Mouse (Mus musculus) A20 (cell line): ENCODE results near the gene Hoxb13.
A peak's percentile ranks its signal among the peaks of the same experiment; 100 is the strongest.

Experiments
- DNase-seq: peaks from one replicate; pipeline ENCODE4 v3.0.0-alpha.2; 2011; ENCODE audit warnings: low read depth, low spot score

Gene Hoxb13

DNA sequence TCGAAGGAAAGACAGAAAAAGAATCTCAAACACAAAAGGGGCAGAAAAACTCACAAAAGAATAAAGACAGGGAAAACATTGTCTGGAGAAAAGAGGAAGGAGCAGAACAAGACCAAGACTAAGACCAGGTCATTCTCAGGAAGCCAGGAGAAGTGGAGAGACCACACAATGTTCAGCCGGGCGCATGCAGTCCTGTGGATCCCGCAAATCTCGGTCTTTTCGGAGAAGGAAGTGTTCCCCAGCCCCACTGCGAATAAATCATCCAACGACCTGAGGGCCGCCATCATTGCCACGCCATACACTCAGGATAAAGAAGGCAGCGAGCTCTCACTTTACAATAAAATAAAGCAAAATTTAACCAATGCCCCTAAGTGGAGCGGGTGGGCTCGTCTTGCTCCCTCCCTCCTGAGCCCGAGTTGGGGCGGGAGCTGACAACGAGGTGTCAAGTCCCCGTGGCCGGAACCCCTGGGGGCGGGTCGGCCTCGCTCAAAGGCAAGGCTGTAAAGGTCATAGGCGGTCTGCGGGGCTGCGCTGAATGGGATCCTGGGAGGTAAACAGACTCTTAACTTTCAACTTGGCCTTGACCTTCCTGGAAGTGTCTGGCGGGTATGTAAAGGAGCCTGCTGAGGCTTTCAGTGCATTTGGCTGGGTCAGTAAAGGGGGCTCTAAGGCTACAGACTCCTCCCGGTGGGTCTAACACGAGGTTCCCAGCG, 4.2 kb upstream of the Hoxb13 start:
- DNase-seq = no peak

DNA sequence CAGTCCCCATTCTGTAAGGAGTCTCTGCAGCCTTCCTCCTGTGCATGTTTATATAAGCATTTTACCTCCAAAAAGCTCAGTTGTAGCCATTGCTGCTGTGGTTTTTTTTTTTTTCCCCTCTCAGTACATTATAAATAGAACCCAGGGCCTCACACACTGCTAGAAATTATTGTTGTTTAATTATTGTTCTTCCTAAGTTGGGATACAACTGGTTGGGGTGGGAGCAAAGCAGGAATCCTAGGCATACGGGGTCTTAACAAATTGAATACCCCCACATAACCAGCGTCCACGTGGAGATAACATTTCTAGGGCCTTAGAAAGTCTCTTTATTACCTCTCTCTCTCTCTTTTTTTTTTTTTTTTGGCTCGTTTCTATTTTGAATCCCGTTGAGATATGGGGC, 3.0 kb upstream of the Hoxb13 start:
- DNase-seq = no peak

DNA sequence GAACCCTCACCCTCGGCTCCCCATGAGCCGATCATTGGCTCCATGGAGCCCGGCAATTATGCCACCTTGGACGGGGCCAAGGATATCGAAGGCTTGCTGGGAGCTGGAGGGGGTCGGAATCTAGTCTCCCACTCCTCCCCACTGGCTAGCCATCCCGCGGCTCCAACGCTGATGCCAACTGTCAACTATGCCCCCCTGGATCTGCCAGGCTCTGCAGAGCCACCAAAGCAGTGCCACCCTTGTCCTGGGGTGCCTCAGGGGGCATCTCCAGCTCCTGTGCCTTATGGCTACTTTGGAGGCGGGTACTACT, 240 bp downstream of the Hoxb13 start:
- no peak for DNase-seq

DNA sequence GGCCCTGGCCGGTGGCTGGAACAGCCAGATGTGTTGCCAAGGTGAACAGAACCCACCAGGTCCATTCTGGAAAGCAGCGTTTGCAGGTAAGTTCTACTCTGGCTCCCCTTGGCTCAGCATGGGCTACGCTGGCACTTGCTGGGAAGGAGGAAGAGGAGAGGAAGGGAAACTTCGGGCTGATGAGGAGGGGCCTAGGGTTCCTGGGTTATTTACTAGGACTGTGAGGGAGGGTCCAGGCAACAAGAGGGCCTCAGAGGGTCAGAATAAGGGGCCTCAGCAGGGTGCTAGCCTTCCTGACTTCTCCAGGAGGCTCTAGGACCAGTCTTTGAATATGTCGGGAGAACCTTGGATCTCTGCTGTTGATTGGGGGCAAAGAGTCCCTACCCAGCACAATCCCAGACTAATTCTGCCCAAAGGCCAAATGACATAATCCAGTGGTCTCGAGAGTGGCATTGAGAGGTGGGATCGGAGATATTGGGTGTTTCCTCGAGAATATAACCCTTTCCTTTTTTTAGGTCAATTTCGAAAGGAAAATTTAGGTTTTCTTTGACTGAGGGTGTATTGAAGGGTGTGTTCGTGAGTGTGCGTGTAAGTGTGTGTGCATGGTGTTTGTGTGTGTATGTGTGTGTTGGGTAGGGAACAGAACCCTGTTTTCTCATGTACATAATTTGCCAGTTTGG, 985 bp downstream of the Hoxb13 start:
- DNase-seq = no peak

DNA sequence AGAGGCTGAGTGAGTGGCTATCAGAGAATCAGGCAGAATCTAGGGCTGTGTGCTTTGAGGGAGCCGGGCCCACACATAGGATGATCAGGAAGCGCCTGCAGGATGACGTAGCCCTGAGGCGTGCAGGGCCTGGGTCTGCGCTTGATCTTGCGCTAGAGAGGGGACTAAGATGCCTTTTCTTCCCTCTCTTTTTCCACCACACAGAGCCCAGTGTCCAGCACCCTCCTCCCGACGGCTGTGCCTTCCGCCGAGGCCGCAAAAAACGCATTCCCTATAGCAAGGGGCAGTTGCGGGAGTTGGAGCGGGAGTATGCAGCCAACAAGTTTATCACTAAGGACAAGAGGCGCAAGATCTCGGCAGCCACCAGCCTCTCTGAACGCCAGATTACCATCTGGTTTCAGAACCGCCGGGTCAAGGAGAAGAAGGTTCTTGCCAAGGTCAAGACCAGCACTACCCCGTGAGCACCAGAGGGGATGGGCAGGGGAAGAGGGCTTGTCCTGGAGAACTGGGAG, 1.7 kb downstream of the Hoxb13 start:
- no peak for DNase-seq

DNA sequence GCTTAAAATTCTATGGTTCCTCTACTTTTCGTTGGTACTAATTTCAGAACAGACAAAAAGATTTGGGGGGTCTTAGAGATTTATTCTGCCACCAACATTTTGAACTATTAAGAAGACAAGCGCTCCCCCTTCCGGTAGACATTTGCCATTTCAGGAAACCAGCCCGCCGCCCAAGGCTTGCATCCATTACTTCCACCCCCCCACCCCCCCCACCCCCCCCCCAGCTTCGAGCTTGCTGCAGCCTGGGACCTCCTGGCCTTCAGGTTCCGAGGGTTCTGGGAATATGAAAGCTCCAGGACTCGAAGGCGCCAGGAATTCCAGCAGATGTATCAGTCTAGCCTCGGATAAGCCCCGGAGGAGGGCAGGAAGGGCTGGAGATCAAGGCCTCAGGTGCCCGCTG, 4.5 kb downstream of the Hoxb13 start:
- peak; percentile 42 for DNase-seq

DNA sequence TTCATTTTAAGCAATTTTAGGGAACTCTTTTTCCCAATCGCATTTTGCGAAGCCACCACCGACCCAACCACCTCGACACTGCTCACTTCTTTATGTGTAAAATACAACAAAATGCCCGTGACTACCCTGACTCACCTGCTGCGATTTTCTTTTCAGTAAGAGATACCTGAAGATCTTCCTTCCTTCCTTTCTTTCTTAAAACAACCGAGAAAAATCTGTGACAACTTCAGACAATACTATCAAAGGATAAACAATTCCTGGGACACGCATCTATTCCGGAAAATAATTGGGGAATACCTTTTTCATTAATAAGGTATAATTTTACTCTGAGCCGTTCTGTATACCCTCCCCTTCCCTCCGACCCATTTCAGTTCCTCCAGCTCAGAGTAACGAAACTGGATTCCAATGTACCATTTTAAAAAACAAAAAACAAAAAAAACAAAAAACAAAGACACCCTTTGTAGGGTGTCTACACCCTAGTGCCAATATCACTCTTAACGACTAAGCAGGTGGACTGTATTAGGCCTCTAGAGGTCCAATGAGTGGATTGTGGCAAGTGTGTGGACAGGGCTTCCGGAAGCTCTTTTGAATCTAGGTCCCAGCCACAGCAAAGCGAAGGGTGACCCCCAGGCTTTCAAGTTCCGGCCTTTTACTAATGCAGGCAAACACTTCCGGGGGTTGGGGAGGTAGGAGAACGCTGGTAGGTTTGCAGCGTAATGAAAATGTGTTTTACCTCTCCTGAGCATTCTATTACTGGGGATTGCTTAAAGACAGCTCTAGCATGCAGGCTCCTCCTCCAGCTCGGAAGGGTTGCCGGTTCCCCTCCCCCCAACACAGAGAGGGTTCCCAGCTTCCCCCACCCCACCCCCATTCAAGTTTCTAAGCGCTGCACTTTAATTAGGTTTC, 5.3 kb downstream of the Hoxb13 start:
- no peak for DNase-seq

DNA sequence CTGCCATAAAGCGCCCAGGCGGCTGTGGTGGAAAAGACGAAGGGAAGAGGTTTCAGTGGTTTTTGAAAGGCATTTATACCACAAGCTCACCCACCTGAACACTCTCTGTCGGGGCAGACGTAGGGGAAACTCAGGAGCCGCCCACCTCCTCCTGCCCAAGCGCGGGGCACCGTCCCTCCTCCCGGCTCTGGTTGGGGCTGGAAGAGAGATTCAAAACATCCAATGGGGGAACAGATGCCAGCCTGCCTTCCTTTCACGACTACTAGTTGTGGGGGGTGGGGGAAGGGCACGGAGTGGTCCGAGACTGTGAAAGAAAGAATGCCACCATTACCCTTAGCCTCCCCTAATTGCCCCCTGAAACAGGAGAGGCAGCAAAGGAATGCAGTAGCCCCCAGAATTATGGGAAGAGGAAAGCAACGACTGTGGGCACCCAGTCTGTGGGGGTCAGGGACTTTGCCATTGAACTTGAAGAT, 6.1 kb downstream of the Hoxb13 start:
- DNase-seq = no peak

DNA sequence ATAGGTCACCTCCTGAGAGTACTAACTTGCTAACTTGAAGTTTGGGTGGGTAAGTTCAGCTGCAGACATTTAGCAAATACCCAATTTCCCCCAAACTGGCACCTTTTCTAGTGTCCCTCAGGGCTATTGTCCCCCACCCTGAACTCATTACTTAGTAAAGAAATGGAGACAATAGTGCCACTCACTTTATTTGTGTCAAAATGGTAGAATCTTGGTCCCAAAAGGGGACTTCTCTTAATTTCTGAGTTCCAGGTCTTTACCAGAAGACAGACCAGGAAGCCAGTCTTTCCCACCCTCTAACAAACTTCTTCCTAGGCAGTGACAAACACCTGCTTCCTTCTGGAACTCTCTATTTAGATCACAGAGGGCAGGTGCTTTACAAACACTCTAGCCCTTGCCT, 7.6 kb downstream of the Hoxb13 start:
- no peak for DNase-seq

DNA sequence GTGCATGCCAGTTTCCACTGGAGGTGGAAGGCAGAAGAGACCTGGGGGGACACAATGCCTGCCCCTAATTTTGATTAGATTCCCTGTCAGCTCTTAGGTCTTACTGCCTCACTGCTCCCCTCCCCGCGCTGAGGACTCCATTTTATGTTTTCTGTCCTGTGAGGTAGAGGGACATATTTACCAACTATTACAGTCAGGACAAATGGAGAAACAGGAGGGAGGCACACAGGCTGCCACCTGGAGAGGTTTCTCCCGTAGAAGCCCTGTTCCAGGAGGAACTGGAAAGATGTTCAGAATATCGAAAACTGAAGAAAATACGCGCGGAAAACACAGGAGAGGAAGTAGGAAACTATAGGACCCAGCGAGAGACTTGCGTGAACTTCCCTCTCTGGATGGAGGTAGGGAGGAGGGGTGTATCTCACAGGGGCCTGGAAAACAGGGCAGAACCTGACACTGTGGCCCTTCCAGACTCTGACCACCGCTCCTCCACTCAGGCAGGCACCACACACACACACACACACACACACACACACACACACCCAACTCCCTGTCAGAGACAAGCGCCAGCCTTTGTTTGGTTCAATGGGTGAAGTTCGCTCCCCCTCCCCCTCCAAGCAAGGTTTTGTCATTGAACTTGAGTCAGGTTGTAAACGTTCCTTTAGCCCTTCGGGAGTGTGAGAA, 8.4 kb downstream of the Hoxb13 start:
- DNase-seq = no peak

DNA sequence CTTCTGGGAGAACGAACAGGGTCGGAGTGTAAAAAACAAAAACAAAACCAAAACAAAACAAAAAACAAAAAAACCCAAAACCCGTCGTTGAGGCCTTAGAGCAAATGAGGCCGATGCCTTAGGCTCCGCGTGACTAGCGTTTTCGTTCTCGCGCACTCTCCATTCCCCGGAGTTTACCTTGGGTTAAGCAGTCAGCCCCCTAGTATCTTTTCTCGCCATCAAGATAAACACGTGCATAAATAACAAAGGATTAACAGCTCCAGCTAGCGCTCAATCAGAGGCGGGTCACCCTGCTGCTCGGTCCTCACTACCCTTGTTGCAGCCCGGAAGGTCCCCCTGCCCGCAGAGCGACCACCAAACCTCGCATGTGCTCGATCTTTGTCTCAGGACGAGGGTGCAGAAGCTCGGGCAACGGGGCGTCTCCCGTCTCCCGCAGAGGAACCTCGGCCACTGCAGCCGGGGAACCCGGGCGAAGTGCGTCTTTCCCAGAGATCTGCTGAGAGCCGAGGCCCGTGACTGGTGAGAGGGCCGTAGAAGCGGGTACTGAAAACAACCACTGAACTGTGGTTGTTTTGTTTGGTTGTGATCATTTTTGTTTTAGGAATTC, 9.2 kb downstream of the Hoxb13 start:
- DNase-seq = no peak

DNA sequence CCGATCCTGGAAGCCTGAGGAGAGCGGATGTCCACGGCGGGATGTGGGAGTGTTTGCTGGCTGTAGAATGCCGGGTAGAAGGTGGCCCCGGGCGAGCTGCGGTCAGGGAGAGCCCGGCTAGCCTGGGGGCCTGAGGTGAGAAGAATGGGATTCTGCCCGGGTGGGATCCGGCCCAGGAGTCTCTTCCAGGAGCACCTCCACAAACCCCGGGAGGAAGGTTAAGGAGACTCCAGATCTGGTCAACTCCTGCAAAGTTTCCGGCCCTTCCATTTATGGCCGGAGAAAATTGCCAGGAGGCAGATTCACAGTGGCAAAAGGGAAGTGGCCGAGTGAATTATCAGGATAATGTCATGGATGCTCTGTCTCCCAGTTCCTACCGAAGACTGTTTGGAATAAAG, 9.7 kb downstream of the Hoxb13 start:
- DNase-seq = no peak

DNA sequence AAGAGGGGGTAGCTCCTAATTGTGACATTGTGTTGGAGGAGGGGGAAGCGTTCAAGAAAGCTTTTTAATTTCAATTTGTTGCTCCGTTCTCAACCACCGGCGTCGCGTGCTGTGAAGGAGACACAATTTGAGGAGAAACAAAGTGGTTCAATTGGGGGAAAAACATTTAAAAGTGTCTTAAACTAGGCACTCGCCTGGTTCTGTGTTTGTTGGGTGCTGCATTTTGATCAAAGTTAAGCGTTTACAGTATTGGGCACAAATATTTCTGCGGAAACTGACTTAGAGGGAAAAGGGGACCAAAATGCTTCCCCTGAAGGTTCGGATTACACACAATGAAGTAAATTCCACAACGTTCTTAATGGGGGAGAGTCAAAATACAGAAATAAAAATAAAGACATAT, 10.2 kb downstream of the Hoxb13 start:
- no peak for DNase-seq

DNA sequence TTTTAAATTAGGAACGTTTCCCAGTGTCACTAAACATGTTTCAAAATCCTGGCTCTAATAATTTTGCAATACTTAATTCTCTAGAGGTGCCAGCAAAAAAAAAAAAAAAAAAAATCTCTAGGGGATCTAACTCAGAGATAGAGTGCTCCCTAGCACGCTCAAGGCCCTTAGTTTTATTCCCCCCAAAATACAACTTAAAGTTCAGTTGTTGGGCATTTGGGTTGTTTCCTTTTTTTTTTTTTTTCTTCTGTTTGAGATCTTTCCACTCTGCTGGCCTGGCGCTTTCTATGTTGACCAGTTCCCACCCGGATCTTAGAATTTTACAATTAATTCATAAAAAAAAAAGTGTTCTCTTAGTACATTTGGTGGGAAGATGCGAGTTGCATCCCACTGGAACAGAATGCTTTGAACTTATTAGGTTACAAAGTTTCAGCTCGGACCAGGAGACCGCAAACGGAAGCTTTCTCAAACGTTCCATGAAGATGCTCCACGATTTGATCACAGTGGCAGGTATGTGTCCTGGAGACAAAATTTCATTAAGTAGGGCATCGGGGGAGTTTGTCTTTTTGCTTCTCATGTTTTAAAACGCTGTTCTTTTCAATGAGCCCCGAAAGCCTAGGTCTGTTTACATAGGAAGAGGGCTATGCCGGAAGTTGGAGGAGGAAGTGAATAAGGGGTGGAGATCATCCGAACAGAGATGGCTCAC, 11.5 kb downstream of the Hoxb13 start:
- no peak for DNase-seq

DNA sequence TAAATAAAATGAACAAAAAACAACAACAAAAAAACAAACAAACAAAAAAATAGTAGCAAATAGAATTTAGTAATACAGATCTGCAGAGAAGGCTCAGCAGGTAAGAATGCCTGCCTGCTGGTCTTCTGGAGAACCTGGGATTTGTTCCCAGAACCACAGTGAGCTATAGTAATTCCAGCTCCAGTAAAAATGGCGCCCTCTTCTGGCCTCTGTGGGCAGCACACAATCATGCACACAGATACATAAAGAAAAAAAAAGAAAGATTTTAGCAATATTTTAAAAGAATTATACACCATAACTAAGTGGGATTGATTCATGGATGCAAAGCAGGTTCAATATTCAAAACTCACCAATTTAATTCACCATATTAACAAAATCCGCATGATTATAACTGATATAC, 29.7 kb downstream of the Hoxb13 start:
- DNase-seq = peak; percentile 35

DNA sequence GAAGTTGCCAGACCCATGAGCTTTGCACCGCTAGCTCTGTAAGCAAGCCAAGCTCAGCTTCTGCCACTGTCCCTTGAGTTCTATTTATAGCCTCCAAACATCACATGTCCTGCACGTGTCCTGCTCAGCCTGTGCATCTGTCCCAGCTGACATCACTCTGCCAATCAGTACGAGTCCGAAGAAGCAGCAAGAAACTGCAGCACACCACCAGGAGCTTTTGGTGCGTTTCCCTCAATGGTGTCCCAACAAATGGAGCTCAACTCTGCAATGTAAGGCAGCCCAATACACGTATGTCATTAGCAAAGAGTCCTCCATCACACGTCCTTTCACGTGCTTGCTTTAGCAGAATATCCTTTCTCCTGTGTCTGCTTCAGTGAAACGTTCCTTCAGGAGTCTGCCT, 33.6 kb downstream of the Hoxb13 start:
- no peak for DNase-seq

DNA sequence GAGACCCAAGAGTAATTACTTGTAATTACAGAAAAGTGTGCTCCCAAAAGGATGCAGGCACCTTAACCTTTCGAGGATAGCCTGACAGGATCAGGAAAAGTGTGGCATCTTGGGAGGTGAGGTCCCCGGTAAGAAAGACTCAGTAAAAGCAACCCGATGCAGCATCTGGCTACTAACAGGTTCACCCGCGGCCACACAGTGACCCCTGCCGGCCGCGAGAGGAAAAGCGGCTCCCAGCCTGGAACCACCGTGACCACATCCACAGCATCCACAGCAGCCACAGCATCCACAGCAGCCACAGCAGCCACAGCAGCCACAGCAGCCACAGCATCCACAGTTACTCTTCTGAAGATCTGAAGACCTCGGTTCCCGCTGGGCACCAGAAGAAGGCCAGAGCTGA, 40.8 kb downstream of the Hoxb13 start:
- DNase-seq = peak; percentile 55

DNA sequence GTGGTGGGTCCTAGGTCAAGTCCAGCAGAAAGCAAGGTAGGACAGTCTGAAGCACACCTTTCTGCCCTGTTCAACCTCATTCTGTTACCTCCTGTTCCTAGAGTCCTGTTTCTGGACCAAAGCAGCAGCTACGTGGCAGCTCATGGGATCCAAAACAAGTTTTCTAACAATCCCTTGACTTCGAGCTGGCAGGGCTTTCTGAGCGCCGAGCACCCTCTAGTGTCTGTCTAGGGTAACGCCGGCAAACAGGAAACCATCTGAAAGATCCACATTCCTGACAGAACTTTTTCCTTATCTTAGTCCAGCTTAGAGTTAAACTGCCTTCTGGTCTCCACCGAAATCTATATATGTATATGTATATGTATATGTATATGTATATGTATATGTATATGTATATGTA, 46.1 kb downstream of the Hoxb13 start:
- peak; percentile 39 for DNase-seq
